Mouse (Mus musculus): Measurements from ENCODE around the gene Bcam. TPM values are rescaled to one million over a fixed set of nuclear protein-coding genes. Genes with fewer than 3 reads are reported as not detected.

The Bcam gene
- polyA plus RNA-seq, 1 experiment: 25.3 TPM

GRCm38 (mm10) chr7:19744590-19745385 is 26.0 kb downstream of the Bcam start:
- no peak for TF ChIP-seq CTCF (IDR thresholded peaks at IDR 0.05; ENCODE audit: borderline replicate concordance, insufficient read depth, low read depth, low read length)
- no peak for TF ChIP-seq POLR2A (IDR thresholded peaks at IDR 0.05; ENCODE audit: borderline replicate concordance, insufficient read depth, low read length)
- DNase-seq: no peak
- no peaks in the 10 kb centered on the region; the same call in 1 of the 2 replicates for H3K4me1 ChIP-seq (ENCODE audit: control insufficient read depth, insufficient read depth, low read length)
- no peak overlapping the region for H3K4me3 ChIP-seq (replicated peaks; ENCODE audit: insufficient read depth, low read depth, low read length)
- no peaks in the 10 kb centered on the region for H3K27me3 ChIP-seq (ENCODE audit: control insufficient read depth, insufficient read depth, low read length)
- WGBS: 58% methylated on average over 14 of the region's 14 CpGs
- no peak overlapping the region for H3K27ac ChIP-seq (ENCODE audit: insufficient read depth, low read length)

GRCm38 (mm10) chr7:19743791-19744190 is 27.0 kb downstream of the Bcam start:
- no peak overlapping the region for H3K4me3 ChIP-seq (replicated peaks; ENCODE audit: insufficient read depth, low read depth, low read length)
- DNase-seq: no peak
- H3K27me3 ChIP-seq (ENCODE audit: control insufficient read depth, insufficient read depth, low read length): no peaks in the 10 kb centered on the region
- no peaks in the 10 kb centered on the region for H3K4me1 ChIP-seq (ENCODE audit: control insufficient read depth, insufficient read depth, low read length)
- no peak overlapping the region for H3K27ac ChIP-seq (ENCODE audit: insufficient read depth, low read length)
- TF ChIP-seq CTCF (IDR thresholded peaks at IDR 0.05; ENCODE audit: borderline replicate concordance, insufficient read depth, low read depth, low read length): no peak
- TF ChIP-seq POLR2A (IDR thresholded peaks at IDR 0.05; ENCODE audit: borderline replicate concordance, insufficient read depth, low read length): no peak
- 90% methylated on average over 6 of the region's 6 CpGs for WGBS

DNA sequence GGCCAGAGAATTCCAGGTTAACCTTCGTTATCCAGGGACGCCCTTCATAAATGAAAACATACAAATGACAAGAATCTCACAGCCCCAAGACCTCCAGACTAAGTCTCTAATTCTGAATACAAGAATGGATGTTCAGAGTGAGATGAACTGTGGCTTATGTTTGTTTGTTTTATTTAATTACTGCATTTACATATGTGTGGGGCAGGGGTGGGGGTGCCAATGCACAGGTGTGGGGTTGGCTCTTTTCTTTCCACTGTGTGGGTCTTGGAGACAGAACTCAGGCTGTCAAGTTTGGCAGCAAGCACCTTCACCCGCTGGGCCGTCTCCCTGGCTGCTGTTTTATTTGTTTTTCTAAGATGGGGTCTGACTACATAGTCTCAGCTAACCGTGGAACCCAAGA is 28.3 kb downstream of the Bcam start:
- no peak overlapping the region for H3K27ac ChIP-seq (ENCODE audit: insufficient read depth, low read length)
- no peak for DNase-seq
- no peak overlapping the region for H3K4me3 ChIP-seq (replicated peaks; ENCODE audit: insufficient read depth, low read depth, low read length)
- TF ChIP-seq POLR2A (IDR thresholded peaks at IDR 0.05; ENCODE audit: borderline replicate concordance, insufficient read depth, low read length): no peak
- no peak for TF ChIP-seq CTCF (IDR thresholded peaks at IDR 0.05; ENCODE audit: borderline replicate concordance, insufficient read depth, low read depth, low read length)
- H3K27me3 ChIP-seq (ENCODE audit: control insufficient read depth, insufficient read depth, low read length): no peaks in the 10 kb centered on the region
- WGBS: 49% methylated on average over 5 of the region's 5 CpGs
- no peaks in the 10 kb centered on the region for H3K4me1 ChIP-seq (ENCODE audit: control insufficient read depth, insufficient read depth, low read length)

DNA sequence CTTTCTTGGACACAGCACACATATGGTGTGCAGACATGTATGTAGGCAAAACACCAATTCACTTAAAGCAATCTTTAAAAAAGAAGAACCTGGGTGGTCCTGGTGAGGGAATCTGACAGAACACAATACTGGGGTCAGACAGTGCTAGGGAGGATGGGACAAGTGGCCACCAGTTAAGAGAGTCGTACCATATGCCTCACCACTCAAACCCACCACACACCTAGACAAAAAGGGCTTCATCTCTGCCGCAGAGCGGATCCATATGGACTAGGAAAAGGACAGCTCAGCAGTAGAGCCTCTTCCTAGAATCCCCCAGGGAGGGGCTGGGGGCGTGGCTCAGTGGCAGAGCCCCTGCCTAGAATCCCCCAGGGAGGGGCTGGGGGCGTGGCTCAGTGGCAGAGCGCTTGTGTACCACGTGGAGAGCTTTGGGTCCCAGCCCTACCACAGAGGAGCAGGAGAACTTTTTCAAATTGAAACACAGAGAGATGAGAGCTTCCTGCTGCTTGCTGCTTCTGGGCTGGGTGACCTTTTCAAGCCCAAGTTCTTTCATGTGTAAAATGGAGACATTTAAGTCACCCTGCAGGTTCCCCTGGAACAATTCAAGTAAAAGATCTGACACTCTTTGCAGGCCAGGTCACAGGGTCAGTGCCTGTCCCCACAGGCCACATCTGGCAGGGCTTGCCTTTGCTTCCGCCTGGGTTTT is 29.3 kb downstream of the Bcam start:
- TF ChIP-seq POLR2A (IDR thresholded peaks at IDR 0.05; ENCODE audit: borderline replicate concordance, insufficient read depth, low read length): no peak
- TF ChIP-seq CTCF (IDR thresholded peaks at IDR 0.05; ENCODE audit: borderline replicate concordance, insufficient read depth, low read depth, low read length): no peak
- DNase-seq: no peak
- Histone ChIP-seq H3K27ac (ENCODE audit: insufficient read depth, low read length) (no peak overlapping the region), H3K27me3 (ENCODE audit: control insufficient read depth, insufficient read depth, low read length) (no peaks in the 10 kb centered on the region), H3K4me1 (ENCODE audit: control insufficient read depth, insufficient read depth, low read length) (no peaks in the 10 kb centered on the region), H3K4me3 (replicated peaks; ENCODE audit: insufficient read depth, low read depth, low read length) (no peak overlapping the region)
- WGBS: 16% methylated on average over 8 of the region's 8 CpGs

- no peak for DNase-seq
- no peak overlapping the region for H3K4me3 ChIP-seq (replicated peaks; ENCODE audit: insufficient read depth, low read depth, low read length)
- H3K27ac ChIP-seq (ENCODE audit: insufficient read depth, low read length): no peak overlapping the region
- no peaks in the 10 kb centered on the region for H3K27me3 ChIP-seq (ENCODE audit: control insufficient read depth, insufficient read depth, low read length)
- no peaks in the 10 kb centered on the region for H3K4me1 ChIP-seq (ENCODE audit: control insufficient read depth, insufficient read depth, low read length)
- TF ChIP-seq CTCF (IDR thresholded peaks at IDR 0.05; ENCODE audit: borderline replicate concordance, insufficient read depth, low read depth, low read length) (no peak), POLR2A (IDR thresholded peaks at IDR 0.05; ENCODE audit: borderline replicate concordance, insufficient read depth, low read length) (no peak)
- whole genome bisulfite sequencing: 90% methylated on average over 11 of the region's 11 CpGs
Measured at GRCm38 (mm10) chr7:19740269-19740668, 30.5 kb downstream of the Bcam start.

DNA sequence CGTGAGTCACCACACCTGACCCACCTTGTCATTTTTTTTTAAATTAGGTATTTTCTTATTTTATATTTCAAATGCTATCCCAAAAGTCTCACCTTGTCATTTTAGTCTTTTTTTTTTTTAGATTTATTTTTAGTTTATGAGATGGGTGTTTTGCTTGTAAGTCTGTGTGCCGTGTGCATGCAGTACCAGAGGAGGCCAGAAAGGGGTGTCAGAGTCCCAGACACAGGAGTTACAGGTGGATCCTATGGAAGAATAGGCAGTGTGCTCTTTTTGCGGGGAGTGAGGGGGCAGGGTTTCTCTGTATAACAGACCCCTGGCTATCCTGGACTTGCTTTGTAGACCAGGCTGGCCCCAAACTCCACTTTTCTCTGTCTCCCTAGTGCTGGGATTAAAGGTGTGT is 32.0 kb downstream of the Bcam start:
- Histone ChIP-seq H3K4me1 (ENCODE audit: control insufficient read depth, insufficient read depth, low read length) (no peaks in the 10 kb centered on the region), H3K27me3 (ENCODE audit: control insufficient read depth, insufficient read depth, low read length) (no peaks in the 10 kb centered on the region), H3K4me3 (replicated peaks; ENCODE audit: insufficient read depth, low read depth, low read length) (no peak overlapping the region), H3K27ac (ENCODE audit: insufficient read depth, low read length) (no peak overlapping the region)
- TF ChIP-seq POLR2A (IDR thresholded peaks at IDR 0.05; ENCODE audit: borderline replicate concordance, insufficient read depth, low read length) (no peak), CTCF (IDR thresholded peaks at IDR 0.05; ENCODE audit: borderline replicate concordance, insufficient read depth, low read depth, low read length) (no peak)
- no peak for DNase-seq
- WGBS: 90% methylated on average over 3 of the region's 3 CpGs

- no peak overlapping the region for H3K27ac ChIP-seq (ENCODE audit: insufficient read depth, low read length)
- no peaks in the 10 kb centered on the region for H3K27me3 ChIP-seq (ENCODE audit: control insufficient read depth, insufficient read depth, low read length)
- no peak for DNase-seq
- H3K4me3 ChIP-seq (replicated peaks; ENCODE audit: insufficient read depth, low read depth, low read length): no peak overlapping the region
- TF ChIP-seq POLR2A (IDR thresholded peaks at IDR 0.05; ENCODE audit: borderline replicate concordance, insufficient read depth, low read length): no peak
- TF ChIP-seq CTCF (IDR thresholded peaks at IDR 0.05; ENCODE audit: borderline replicate concordance, insufficient read depth, low read depth, low read length): no peak
- WGBS: 91% methylated on average over 16 of the region's 16 CpGs
- H3K4me1 ChIP-seq (ENCODE audit: control insufficient read depth, insufficient read depth, low read length): no peaks in the 10 kb centered on the region
Measured at GRCm38 (mm10) chr7:19736389-19737057, 34.3 kb downstream of the Bcam start.
